Mouse (Mus musculus): ENCODE results near the gene Snrpf.

- no peak for TF ChIP-seq POLR2A (IDR thresholded peaks at IDR 0.05; ENCODE audit: borderline replicate concordance, extremely low read depth, low read depth, low read length)
- no peak for TF ChIP-seq CTCF (IDR thresholded peaks at IDR 0.05; ENCODE audit: insufficient read depth, low read length)
These were observed 20.8 kb downstream of the Snrpf start for GRCm38 (mm10) chr10:93568671-93569070.
